Mouse (Mus musculus): ENCODE data around the gene Stard13. TPM values are rescaled to one million over a fixed set of nuclear protein-coding genes. Genes with fewer than 3 reads are reported as not detected.

Gene Stard13
- polyA plus RNA-seq, 1 experiment, result 1.4 TPM

- 78% methylated on average over 2 of the region's 2 CpGs for WGBS
- Histone ChIP-seq H3K27ac (ENCODE audit: insufficient read depth, low read length) (no peak overlapping the region), H3K4me3 (ENCODE audit: extremely low read depth, insufficient read depth, insufficient read length) (no peak overlapping the region), H3K4me1 (ENCODE audit: control insufficient read depth, insufficient read depth, insufficient read length) (no peaks in the 10 kb centered on the region), H3K27me3 (ENCODE audit: control insufficient read depth, insufficient read depth, low read length) (no peaks in the 10 kb centered on the region), H3K36me3 (ENCODE audit: control insufficient read depth, insufficient read depth, low read length) (no peaks in the 10 kb centered on the region)
- TF ChIP-seq POLR2A (IDR thresholded peaks at IDR 0.05; ENCODE audit: low read depth, low read length) (no peak), CTCF (IDR thresholded peaks at IDR 0.05; ENCODE audit: extremely low read depth, insufficient read depth, insufficient read length, insufficient replicate concordance) (no peak)
- no peak for DNase-seq (ENCODE audit: low read depth in 1 of 2, low spot score in 2 of 2)
These were observed 12.7 kb upstream of the Stard13 start for GRCm38 (mm10) chr5:151246287-151246686.

GRCm38 (mm10) chr5:151245571-151245970 lies 11.9 kb upstream of the Stard13 start:
- 59% methylated on average over 5 of the region's 5 CpGs for WGBS
- H3K36me3 ChIP-seq (ENCODE audit: control insufficient read depth, insufficient read depth, low read length), result no peaks in the 10 kb centered on the region
- H3K4me3 ChIP-seq (ENCODE audit: extremely low read depth, insufficient read depth, insufficient read length), result no peak overlapping the region
- no peaks in the 10 kb centered on the region for H3K27me3 ChIP-seq (ENCODE audit: control insufficient read depth, insufficient read depth, low read length)
- no peaks in the 10 kb centered on the region for H3K4me1 ChIP-seq (ENCODE audit: control insufficient read depth, insufficient read depth, insufficient read length)
- DNase-seq (ENCODE audit: low read depth in 1 of 2, low spot score in 2 of 2), result no peak
- no peak for TF ChIP-seq POLR2A (IDR thresholded peaks at IDR 0.05; ENCODE audit: low read depth, low read length)
- TF ChIP-seq CTCF (IDR thresholded peaks at IDR 0.05; ENCODE audit: extremely low read depth, insufficient read depth, insufficient read length, insufficient replicate concordance), result no peak
- H3K27ac ChIP-seq (ENCODE audit: insufficient read depth, low read length), result no peak overlapping the region

GRCm38 (mm10) chr5:151238730-151239129 lies 5.1 kb upstream of the Stard13 start:
- H3K4me3 ChIP-seq (ENCODE audit: extremely low read depth, insufficient read depth, insufficient read length), result no peak overlapping the region
- H3K36me3 ChIP-seq (ENCODE audit: control insufficient read depth, insufficient read depth, low read length), result no peaks in the 10 kb centered on the region
- WGBS, result 89% methylated on average over 9 of the region's 9 CpGs
- TF ChIP-seq POLR2A (IDR thresholded peaks at IDR 0.05; ENCODE audit: low read depth, low read length) (no peak), CTCF (IDR thresholded peaks at IDR 0.05; ENCODE audit: extremely low read depth, insufficient read depth, insufficient read length, insufficient replicate concordance) (no peak)
- DNase-seq (ENCODE audit: low read depth in 1 of 2, low spot score in 2 of 2), result no peak
- peaks cover 2% of the 10 kb centered on the region; the same call in 1 of the 2 replicates for H3K27me3 ChIP-seq (ENCODE audit: control insufficient read depth, insufficient read depth, low read length)
- no peak overlapping the region for H3K27ac ChIP-seq (ENCODE audit: insufficient read depth, low read length)
- no peaks in the 10 kb centered on the region for H3K4me1 ChIP-seq (ENCODE audit: control insufficient read depth, insufficient read depth, insufficient read length)

GRCm38 (mm10) chr5:151236411-151236810 lies 2.8 kb upstream of the Stard13 start:
- DNase-seq (ENCODE audit: low read depth in 1 of 2, low spot score in 2 of 2), result no peak
- 86% methylated on average over 5 of the region's 5 CpGs for WGBS
- TF ChIP-seq POLR2A (IDR thresholded peaks at IDR 0.05; ENCODE audit: low read depth, low read length), result no peak
- TF ChIP-seq CTCF (IDR thresholded peaks at IDR 0.05; ENCODE audit: extremely low read depth, insufficient read depth, insufficient read length, insufficient replicate concordance), result no peak
- Histone ChIP-seq H3K4me1 (ENCODE audit: control insufficient read depth, insufficient read depth, insufficient read length) (no peaks in the 10 kb centered on the region), H3K27ac (ENCODE audit: insufficient read depth, low read length) (no peak overlapping the region), H3K4me3 (ENCODE audit: extremely low read depth, insufficient read depth, insufficient read length) (no peak overlapping the region), H3K36me3 (ENCODE audit: control insufficient read depth, insufficient read depth, low read length) (no peaks in the 10 kb centered on the region), H3K27me3 (ENCODE audit: control insufficient read depth, insufficient read depth, low read length) (peaks cover 8% of the 10 kb centered on the region)

- Histone ChIP-seq H3K36me3 (ENCODE audit: control insufficient read depth, insufficient read depth, low read length) (no peaks in the 10 kb centered on the region), H3K4me3 (ENCODE audit: extremely low read depth, insufficient read depth, insufficient read length) (no peak overlapping the region), H3K27ac (ENCODE audit: insufficient read depth, low read length) (no peak overlapping the region), H3K4me1 (ENCODE audit: control insufficient read depth, insufficient read depth, insufficient read length) (no peaks in the 10 kb centered on the region), H3K27me3 (ENCODE audit: control insufficient read depth, insufficient read depth, low read length) (peaks cover 8% of the 10 kb centered on the region)
- 44% methylated on average over 10 of the region's 13 CpGs for WGBS
- TF ChIP-seq POLR2A (IDR thresholded peaks at IDR 0.05; ENCODE audit: low read depth, low read length) (no peak), CTCF (IDR thresholded peaks at IDR 0.05; ENCODE audit: extremely low read depth, insufficient read depth, insufficient read length, insufficient replicate concordance) (no peak)
- DNase-seq (ENCODE audit: low read depth in 1 of 2, low spot score in 2 of 2), result no peak
These were observed 898 bp downstream of the Stard13 start for GRCm38 (mm10) chr5:151232576-151233299.

GRCm38 (mm10) chr5:151231861-151232260 lies 1.8 kb downstream of the Stard13 start:
- DNase-seq (ENCODE audit: low read depth in 1 of 2, low spot score in 2 of 2), result no peak
- WGBS, result 89% methylated on average over 7 of the region's 7 CpGs
- H3K4me1 ChIP-seq (ENCODE audit: control insufficient read depth, insufficient read depth, insufficient read length), result no peaks in the 10 kb centered on the region
- H3K27me3 ChIP-seq (ENCODE audit: control insufficient read depth, insufficient read depth, low read length), result peaks cover 8% of the 10 kb centered on the region
- no peak overlapping the region for H3K27ac ChIP-seq (ENCODE audit: insufficient read depth, low read length)
- no peak overlapping the region for H3K4me3 ChIP-seq (ENCODE audit: extremely low read depth, insufficient read depth, insufficient read length)
- no peak for TF ChIP-seq CTCF (IDR thresholded peaks at IDR 0.05; ENCODE audit: extremely low read depth, insufficient read depth, insufficient read length, insufficient replicate concordance)
- no peak for TF ChIP-seq POLR2A (IDR thresholded peaks at IDR 0.05; ENCODE audit: low read depth, low read length)
- no peaks in the 10 kb centered on the region for H3K36me3 ChIP-seq (ENCODE audit: control insufficient read depth, insufficient read depth, low read length)

- no peak overlapping the region for H3K4me3 ChIP-seq (ENCODE audit: extremely low read depth, insufficient read depth, insufficient read length)
- no peaks in the 10 kb centered on the region for H3K4me1 ChIP-seq (ENCODE audit: control insufficient read depth, insufficient read depth, insufficient read length)
- TF ChIP-seq POLR2A (IDR thresholded peaks at IDR 0.05; ENCODE audit: low read depth, low read length) (no peak), CTCF (IDR thresholded peaks at IDR 0.05; ENCODE audit: extremely low read depth, insufficient read depth, insufficient read length, insufficient replicate concordance) (no peak)
- no peak overlapping the region for H3K27ac ChIP-seq (ENCODE audit: insufficient read depth, low read length)
- no peak for DNase-seq (ENCODE audit: low read depth in 1 of 2, low spot score in 2 of 2)
- peaks cover 8% of the 10 kb centered on the region for H3K27me3 ChIP-seq (ENCODE audit: control insufficient read depth, insufficient read depth, low read length)
- WGBS, result 78% methylated on average over 4 of the region's 4 CpGs
- no peaks in the 10 kb centered on the region for H3K36me3 ChIP-seq (ENCODE audit: control insufficient read depth, insufficient read depth, low read length)
These were observed 2.2 kb downstream of the Stard13 start for GRCm38 (mm10) chr5:151231411-151231810.
